Mouse (Mus musculus): ENCODE results near the gene St6galnac5.

DNA sequence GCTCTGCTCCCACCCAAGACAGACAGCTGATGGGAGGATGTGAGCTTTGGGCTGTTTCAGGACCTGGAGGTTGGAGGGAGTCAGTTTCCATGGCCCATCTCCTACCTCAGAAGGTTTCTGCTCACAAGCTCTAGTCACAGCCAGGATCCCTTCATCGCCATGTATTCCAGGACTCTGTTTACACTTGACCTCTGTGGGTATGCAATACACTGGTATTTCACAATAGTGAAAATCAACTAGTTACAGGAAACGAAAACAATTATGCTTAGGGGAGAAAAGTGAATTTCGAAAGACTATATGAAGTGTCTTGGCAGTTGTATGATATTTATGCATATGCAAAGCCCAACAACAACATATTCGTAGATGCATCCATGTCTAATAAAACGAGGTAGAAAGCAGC is 166.9 kb downstream of the St6galnac5 start:
- TF ChIP-seq POLR2A (IDR thresholded peaks at IDR 0.05; ENCODE audit: low read depth, low read length) (no peak), CTCF (conservative IDR thresholded peaks at IDR 0.05; ENCODE audit: insufficient read depth, insufficient read length, low read depth, low read length) (no peak)
